Mouse (Mus musculus) brain, embryonic 14.5 days (tissue): ENCODE results near the gene Sipa1.

Experiments used
- CTCF ChIP-seq: fragments of 200-500 bp; IDR thresholded peaks from 2 replicates; pipeline ENCODE4 v1.5.1; 2012; ENCODE audit warnings: inconsistent platforms, mild to moderate bottlenecking, moderate library complexity, borderline replicate concordance; ENCODE audit not compliant: insufficient read depth, insufficient read length; ENCODE audit errors: extremely low read depth
- POLR2A ChIP-seq: fragments of 200-500 bp; IDR thresholded peaks from 2 replicates; pipeline ENCODE4 v1.6.1; 2012; ENCODE audit warnings: mild to moderate bottlenecking, inconsistent platforms, borderline replicate concordance; ENCODE audit not compliant: poor library complexity, insufficient read depth, insufficient read length, severe bottlenecking; ENCODE audit errors: extremely low read depth

GRCm38 (mm10) chr19:5704801-5705571 is 41.5 kb upstream of the Sipa1 start:
- TF ChIP-seq POLR2A (no peak), CTCF (no peak)
